Mouse (Mus musculus) liver, adult 2 months (tissue): ENCODE measurements around the gene Hoga1.

Source experiments
- CTCF ChIP-seq: fragments of 200-500 bp; IDR thresholded peaks from 2 replicates; pipeline ENCODE4 v1.5.1; 2011; ENCODE audit warnings: low read depth, low read length, control low read depth
- POLR2A ChIP-seq: fragments of 200-500 bp; IDR thresholded peaks from 2 replicates; pipeline ENCODE4 v1.6.1; 2011; ENCODE audit warnings: low read length, control low read depth; ENCODE audit not compliant: insufficient read depth; ENCODE audit errors: extremely low read depth

- TF ChIP-seq POLR2A (no peak), CTCF (no peak)
Observed at GRCm38 (mm10) chr19:42036357-42036756, 9.1 kb upstream of the Hoga1 start.
